Comparison of ENCODE assay signal across 10 mouse cellular contexts in the genomic region with DNA sequence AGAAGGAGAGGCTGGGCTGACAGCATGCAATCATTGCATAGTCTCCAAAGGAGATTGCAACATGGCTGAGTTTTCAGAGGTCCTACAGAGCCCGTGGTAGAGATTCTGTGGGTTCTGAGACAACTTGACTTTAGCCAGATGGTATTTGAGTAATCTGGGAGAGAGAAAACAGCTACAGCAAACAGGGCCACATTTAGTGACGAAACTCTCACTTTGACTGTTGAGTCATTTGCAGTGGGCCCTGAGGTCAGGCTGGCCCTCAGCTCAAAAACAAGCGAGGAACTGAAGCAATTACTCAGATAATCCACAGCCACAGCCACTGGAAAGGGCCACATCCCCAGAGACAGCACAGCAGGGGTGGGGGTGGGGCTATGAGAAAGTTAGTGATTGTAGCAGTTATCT.
DNase-seq lines count a peak whose midpoint lies in the region; ATAC-seq and TF ChIP-seq lines count a peak whose summit lies in the region.
"Had no signal": no experiment of that assay in that cellular context is flagged by ENCODE, and none has a peak within 500 bp of the region (broad histone marks: within the 10 kb centered on the region; RNA-seq: fewer than 3 reads in every experiment).

No protein-coding gene starts in this region.

- DNase-seq in adrenal gland, adult 2 months = peak; percentile 59
- DNase-seq in adrenal gland, postnatal 25 days = no peak
- DNase-seq in NIH3T3 (ENCODE audit: low read depth) = peak; percentile 73
- peak; percentile 87 for DNase-seq in lung, postnatal 0 days (ENCODE audit: low spot score)
- no peak for DNase-seq in cerebellum, adult 8-10 months
- no peak for DNase-seq in retina, postnatal 1 day
- DNase-seq: cerebellum, adult 11 months had no signal

- H3K9ac ChIP-seq in heart, embryonic 11.5 days (ENCODE audit: low read depth, low read length) = no peak overlapping the region
- no peak overlapping the region for H3K9ac ChIP-seq in lung, postnatal 0 days (replicated peaks; ENCODE audit: low read depth)

- no peak overlapping the region for H3K4me3 ChIP-seq in heart, embryonic 11.5 days (ENCODE audit: low read depth, low read length)
- H3K4me3 ChIP-seq in lung, postnatal 0 days (ENCODE audit: low read depth, low read length) = no peak overlapping the region
- H3K4me3 ChIP-seq: midbrain, embryonic 10.5 days had no signal

- no peaks in the 10 kb centered on the region for H3K36me3 ChIP-seq in heart, embryonic 11.5 days (ENCODE audit: control insufficient read depth, insufficient read depth, low read length)
- no peaks in the 10 kb centered on the region for H3K36me3 ChIP-seq in lung, postnatal 0 days (ENCODE audit: insufficient read depth, low read length)
- H3K36me3 ChIP-seq: midbrain, embryonic 10.5 days had no signal

- ATAC-seq in heart, embryonic 11.5 days (replicated peaks; ENCODE audit: insufficient number of reproducible peaks, low FRiP score, low TSS enrichment) = no peak
- peak; percentile 47 for ATAC-seq in lung, postnatal 0 days
- ATAC-seq in cerebellum, adult (ENCODE audit: insufficient number of reproducible peaks, low FRiP score, low TSS enrichment) = no peak

- no peaks in the 10 kb centered on the region for H3K27me3 ChIP-seq in heart, embryonic 11.5 days (ENCODE audit: control insufficient read depth, insufficient read depth, low read length)
- no peaks in the 10 kb centered on the region for H3K27me3 ChIP-seq in lung, postnatal 0 days (replicated peaks; ENCODE audit: insufficient read depth, low read length)

- 25% methylated on average over 3 of the region's 3 CpGs for WGBS in heart, embryonic 11.5 days (ENCODE audit: insufficient replicate concordance)
- 24% methylated on average over 3 of the region's 3 CpGs for WGBS in lung, postnatal 0 days

- no peaks in the 10 kb centered on the region for H3K9me3 ChIP-seq in heart, embryonic 11.5 days (replicated peaks; ENCODE audit: control insufficient read depth, low read length)
- H3K9me3 ChIP-seq in lung, postnatal 0 days (ENCODE audit: low read length) = no peaks in the 10 kb centered on the region
- H3K9me3 ChIP-seq: midbrain, embryonic 10.5 days had no signal

- peak; percentile 26; the same call in 1 of the 2 replicates for TF ChIP-seq EP300 in lung, postnatal 0 days (IDR thresholded peaks at IDR 0.05)

- no peak for TF ChIP-seq CTCF in lung, postnatal 0 days (IDR thresholded peaks at IDR 0.05)

- H3K4me2 ChIP-seq in heart, embryonic 11.5 days = no peak overlapping the region
- no peak overlapping the region for H3K4me2 ChIP-seq in lung, postnatal 0 days (replicated peaks; ENCODE audit: low read depth, low read length)

- H3K27ac ChIP-seq in heart, embryonic 11.5 days (ENCODE audit: low read depth, low read length) = 0 out of 2 replicates have a peak overlapping the region, but pooled peaks have one; percentile 12
- H3K27ac ChIP-seq in lung, postnatal 0 days (ENCODE audit: low read length) = no peak overlapping the region; the same call in 1 of the 2 replicates
- H3K27ac ChIP-seq: midbrain, embryonic 10.5 days had no signal

- peaks cover 17% of the 10 kb centered on the region for H3K4me1 ChIP-seq in heart, embryonic 11.5 days (ENCODE audit: control insufficient read depth, insufficient read depth, low read length)
- peaks cover 6% of the 10 kb centered on the region; the same call in 1 of the 2 replicates for H3K4me1 ChIP-seq in lung, postnatal 0 days (ENCODE audit: insufficient read depth, low read depth, low read length)

Comparison
In these comparisons a context has a peak if more than half of its experiments do, and no peak if none do; other contexts are left out.
1. DNase-seq: peak in adrenal gland, adult 2 months (single experiment), NIH3T3 (single experiment) and lung, postnatal 0 days (single experiment); none in adrenal gland, postnatal 25 days (single experiment), cerebellum, adult 8-10 months (single experiment) and retina, postnatal 1 day (single experiment).